Mouse (Mus musculus) kidney, embryonic 14.5 days (tissue): ENCODE measurements around the gene Smc1b. TPM values are rescaled to one million over a fixed set of nuclear protein-coding genes. Genes with fewer than 3 reads are reported as not detected.

ENCODE experiments used
- ATAC-seq: fragments of 200-750 bp; cut with Nextera tagmentation; 2 replicates; pipeline ENCODE4 v1.8.0; 2017; ENCODE audit warnings: moderate number of reproducible peaks, mild to moderate bottlenecking, moderate TSS enrichment, moderate library complexity; ENCODE audit not compliant: low FRiP score, low TSS enrichment
- H3K27ac ChIP-seq: fragments of 300-500 bp; sonication (generic); 2 replicates; pipeline ENCODE4 v1.5.1; 2014; ENCODE audit warnings: low read depth, mild to moderate bottlenecking, low read length, moderate library complexity, mixed read lengths
- H3K27me3 ChIP-seq: fragments of 300-500 bp; sonication (generic); 2 replicates; pipeline ENCODE4 v1.6.1; 2014; ENCODE audit warnings: mild to moderate bottlenecking, low read length; ENCODE audit not compliant: control insufficient read depth, insufficient read depth
- H3K36me3 ChIP-seq: fragments of 300-500 bp; sonication (generic); 2 replicates; pipeline ENCODE4 v1.6.1; 2014; ENCODE audit warnings: low read length, mixed read lengths; ENCODE audit not compliant: control insufficient read depth, insufficient read depth
- H3K4me1 ChIP-seq: fragments of 300-500 bp; sonication (generic); 2 replicates; pipeline ENCODE4 v1.6.1; 2014; ENCODE audit warnings: low read length, mixed read lengths; ENCODE audit not compliant: control insufficient read depth, insufficient read depth
- H3K4me2 ChIP-seq: fragments of 300-500 bp; sonication (generic); replicated peaks from 2 replicates; pipeline ENCODE4 v1.6.1; 2014; ENCODE audit warnings: low read depth, mild to moderate bottlenecking, low read length
- H3K4me3 ChIP-seq: fragments of 300-500 bp; sonication (generic); 2 replicates; pipeline ENCODE4 v1.5.1; 2014; ENCODE audit warnings: mild to moderate bottlenecking, low read length
- H3K9ac ChIP-seq: fragments of 300-500 bp; sonication (generic); 2 replicates; pipeline ENCODE4 v1.6.1; 2014; ENCODE audit warnings: low read depth, mild to moderate bottlenecking, low read length, moderate library complexity
- H3K9me3 ChIP-seq: fragments of 300-500 bp; sonication (generic); 2 replicates; pipeline ENCODE4 v1.6.1; 2016; ENCODE audit warnings: low read length; ENCODE audit not compliant: control insufficient read depth
- WGBS: fragments of 180-500 bp; shearing (Covaris S2); extraction: QIAGEN DNeasy Blood & Tissue Kit; methylation state at CpG from one replicate; pipeline ENCODE4 v1.1.7; 2014; 5-methylcytosine and 5-hydroxymethylcytosine counted together
- polyA plus RNA-seq: library from polyadenylated mRNA; unstranded; fragments of >200 nt; fragmentation: Nextera tagmentation; extraction: Ambion mirVana; gene quantifications from 2 replicates; pipeline ENCODE4 v1.2.1, GENCODE M21; 2014

Smc1b gene
- polyA plus RNA-seq, 1 experiment from 2014 or later: 0.22 TPM

GRCm38 (mm10) chr15:85167086-85167679 is 35.4 kb upstream of the Smc1b start:
- 40% methylated on average over 12 of the region's 12 CpGs for WGBS
- H3K4me1 ChIP-seq: no peaks in the 10 kb centered on the region
- H3K36me3 ChIP-seq: no peaks in the 10 kb centered on the region
- no peak overlapping the region for H3K4me3 ChIP-seq
- H3K27me3 ChIP-seq: no peaks in the 10 kb centered on the region
- H3K9me3 ChIP-seq: no peaks in the 10 kb centered on the region
- no peak overlapping the region for H3K9ac ChIP-seq
- H3K27ac ChIP-seq: 0 out of 2 replicates have a peak overlapping the region, but pooled peaks have one; percentile 30
- H3K4me2 ChIP-seq: no peak overlapping the region
- ATAC-seq: no peak

DNA sequence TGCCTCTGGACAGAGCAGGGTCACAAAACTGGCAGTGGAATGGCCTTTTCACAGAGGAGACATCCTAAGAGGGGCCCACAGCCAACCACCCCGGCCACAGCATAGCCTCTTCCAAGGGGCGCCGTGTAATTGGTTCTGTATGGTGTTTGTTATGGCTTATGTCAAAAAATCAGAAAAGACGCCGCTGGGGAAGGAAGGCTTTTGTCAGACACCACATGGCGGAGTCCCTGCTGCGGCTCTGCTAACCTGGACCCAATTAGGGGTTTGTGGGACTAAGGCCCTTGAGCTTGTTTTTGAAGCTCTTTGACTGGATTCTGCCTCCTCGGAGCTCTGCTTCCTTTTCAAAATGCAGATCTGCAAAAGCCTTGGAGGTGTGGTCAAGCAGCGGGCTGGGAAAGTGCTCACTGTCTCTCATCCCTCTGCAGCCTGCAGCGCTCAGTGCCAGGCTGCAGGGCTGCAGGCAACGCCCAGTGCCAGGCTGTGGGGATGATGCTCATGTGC is 34.7 kb upstream of the Smc1b start:
- H3K27me3 ChIP-seq: no peaks in the 10 kb centered on the region
- H3K9me3 ChIP-seq: no peaks in the 10 kb centered on the region
- H3K27ac ChIP-seq: peak overlapping the region; percentile 30; the same call in 1 of the 2 replicates
- WGBS: 52% methylated on average over 11 of the region's 11 CpGs
- H3K9ac ChIP-seq: no peak overlapping the region
- no peaks in the 10 kb centered on the region for H3K4me1 ChIP-seq
- ATAC-seq: no peak
- H3K4me3 ChIP-seq: no peak overlapping the region
- H3K36me3 ChIP-seq: no peaks in the 10 kb centered on the region
- no peak overlapping the region for H3K4me2 ChIP-seq

GRCm38 (mm10) chr15:85162693-85163663 is 31.2 kb upstream of the Smc1b start:
- WGBS: 43% methylated on average over 21 of the region's 21 CpGs
- ATAC-seq: peak; percentile 63; the same call in 1 of the 2 replicates
- no peaks in the 10 kb centered on the region for H3K4me1 ChIP-seq

DNA sequence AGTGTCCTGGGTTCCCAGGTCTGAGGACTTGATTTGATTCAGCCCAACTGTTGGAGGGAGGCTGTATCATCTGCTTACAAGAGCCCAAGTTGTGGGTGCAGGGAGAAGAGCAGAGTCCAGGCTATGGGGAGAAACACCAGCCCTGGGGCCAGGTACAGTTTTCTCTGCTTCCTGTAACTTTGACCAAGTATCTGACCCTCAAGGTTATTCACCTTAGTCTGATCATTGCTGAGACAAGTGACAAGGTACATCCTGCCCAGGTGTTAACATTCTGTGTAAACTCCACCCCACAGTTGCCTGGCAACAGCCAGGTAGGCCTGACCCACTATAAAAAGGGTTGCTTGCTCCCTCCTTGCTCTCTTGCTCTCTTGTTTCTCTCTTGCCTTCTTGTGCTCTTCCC is 29.7 kb upstream of the Smc1b start:
- no peak overlapping the region for H3K27ac ChIP-seq

More at GRCm38 (mm10) chr15:85162693-85163663, 31.2 kb upstream of the Smc1b start:
- no peaks in the 10 kb centered on the region for H3K36me3 ChIP-seq
- no peaks in the 10 kb centered on the region for H3K9me3 ChIP-seq
- no peak overlapping the region for H3K4me3 ChIP-seq
- peak overlapping the region; percentile 68; the same call in 1 of the 2 replicates for H3K27ac ChIP-seq
- no peak overlapping the region for H3K4me2 ChIP-seq
- H3K27me3 ChIP-seq: no peaks in the 10 kb centered on the region
- no peak overlapping the region for H3K9ac ChIP-seq

DNA sequence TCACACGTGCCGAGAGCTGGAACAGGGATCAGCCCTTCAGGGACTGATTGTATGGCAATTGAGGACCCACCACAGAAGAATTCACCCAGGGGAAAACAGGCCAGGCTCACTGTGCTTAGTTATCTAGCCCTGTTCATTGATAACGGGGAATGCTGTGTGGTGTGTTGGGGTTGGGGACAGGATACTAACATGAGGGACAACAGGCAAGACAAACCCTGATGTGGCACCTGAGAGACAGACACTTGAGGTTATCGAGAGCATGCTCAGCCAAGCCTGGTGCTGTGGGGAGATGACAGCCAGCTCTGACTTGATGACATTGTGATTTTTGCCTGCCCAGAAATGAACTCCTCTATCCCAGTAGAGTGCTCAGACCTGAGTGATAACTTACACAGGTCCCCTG is 24.4 kb upstream of the Smc1b start:
- no peaks in the 10 kb centered on the region for H3K27me3 ChIP-seq
- no peak overlapping the region for H3K4me3 ChIP-seq
- no peak overlapping the region for H3K27ac ChIP-seq
- no peak overlapping the region for H3K4me2 ChIP-seq
- H3K9me3 ChIP-seq: no peaks in the 10 kb centered on the region
- H3K9ac ChIP-seq: no peak overlapping the region
- H3K4me1 ChIP-seq: no peaks in the 10 kb centered on the region
- no peak for ATAC-seq
- no peaks in the 10 kb centered on the region for H3K36me3 ChIP-seq
- WGBS: 68% methylated on average over 4 of the region's 4 CpGs

More for the DNA sequence above, 29.7 kb upstream of the Smc1b start:
- no peak for ATAC-seq
- Histone ChIP-seq H3K4me1 (no peaks in the 10 kb centered on the region), H3K36me3 (no peaks in the 10 kb centered on the region), H3K27me3 (no peaks in the 10 kb centered on the region), H3K4me2 (no peak overlapping the region), H3K9me3 (no peaks in the 10 kb centered on the region), H3K4me3 (no peak overlapping the region), H3K9ac (no peak overlapping the region)

- Histone ChIP-seq H3K4me3 (no peak overlapping the region), H3K9me3 (no peaks in the 10 kb centered on the region), H3K4me2 (no peak overlapping the region), H3K27ac (no peak overlapping the region), H3K4me1 (no peaks in the 10 kb centered on the region), H3K36me3 (no peaks in the 10 kb centered on the region), H3K9ac (no peak overlapping the region), H3K27me3 (no peaks in the 10 kb centered on the region)
- 79% methylated on average over 3 of the region's 3 CpGs for WGBS
- no peak for ATAC-seq
These were observed 22.3 kb upstream of the Smc1b start for GRCm38 (mm10) chr15:85154091-85154490.

DNA sequence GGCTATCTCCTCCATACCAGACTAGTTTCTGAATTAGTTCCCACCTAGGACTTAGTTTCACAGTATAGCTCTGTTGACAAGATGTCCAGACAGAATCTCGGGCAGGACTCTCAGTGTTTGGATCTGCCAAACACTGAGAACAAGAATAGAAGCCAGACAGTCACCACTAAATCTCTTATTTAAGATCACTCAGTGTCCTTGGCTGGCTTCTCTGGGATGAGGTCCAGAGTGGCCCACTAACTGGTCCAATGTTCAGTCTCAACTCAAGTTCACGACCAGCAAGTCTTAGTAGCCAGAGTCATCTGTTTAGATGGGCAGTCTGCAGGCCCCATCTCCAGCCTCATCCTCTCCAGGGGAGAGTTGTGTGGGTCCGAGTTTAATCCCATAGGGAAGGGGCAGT is 20.8 kb upstream of the Smc1b start:
- no peak for ATAC-seq
- H3K4me1 ChIP-seq: no peaks in the 10 kb centered on the region
- H3K9me3 ChIP-seq: no peaks in the 10 kb centered on the region
- H3K27me3 ChIP-seq: no peaks in the 10 kb centered on the region
- H3K4me3 ChIP-seq: no peak overlapping the region
- 77% methylated on average over 3 of the region's 3 CpGs for WGBS
- H3K9ac ChIP-seq: no peak overlapping the region
- H3K36me3 ChIP-seq: no peaks in the 10 kb centered on the region
- H3K27ac ChIP-seq: no peak overlapping the region
- H3K4me2 ChIP-seq: no peak overlapping the region

GRCm38 (mm10) chr15:85151433-85151918 is 19.7 kb upstream of the Smc1b start:
- Histone ChIP-seq H3K9ac (no peak overlapping the region), H3K36me3 (no peaks in the 10 kb centered on the region), H3K27ac (no peak overlapping the region), H3K9me3 (no peaks in the 10 kb centered on the region), H3K4me2 (no peak overlapping the region), H3K4me1 (no peaks in the 10 kb centered on the region), H3K27me3 (no peaks in the 10 kb centered on the region), H3K4me3 (no peak overlapping the region)
- peak; percentile 83 for ATAC-seq
- WGBS: 30% methylated on average over 13 of the region's 13 CpGs

- H3K9ac ChIP-seq: no peak overlapping the region
- H3K4me1 ChIP-seq: no peaks in the 10 kb centered on the region
- H3K4me2 ChIP-seq: no peak overlapping the region
- no peak overlapping the region for H3K27ac ChIP-seq
- WGBS: 90% methylated on average over 5 of the region's 5 CpGs
- no peak overlapping the region for H3K4me3 ChIP-seq
- no peaks in the 10 kb centered on the region for H3K9me3 ChIP-seq
- no peak for ATAC-seq
- no peaks in the 10 kb centered on the region for H3K36me3 ChIP-seq
- no peaks in the 10 kb centered on the region for H3K27me3 ChIP-seq
These were observed 12.5 kb upstream of the Smc1b start for GRCm38 (mm10) chr15:85144249-85144648.
